Mouse (Mus musculus) ES-E14 (cell line): ENCODE data around the gene Pced1b.

Source experiments
- CHD2 ChIP-seq: IDR thresholded peaks from 2 replicates; pipeline ENCODE4 v1.6.1; 2014; ENCODE audit warnings: mild to moderate bottlenecking, low read depth, low read length, inconsistent platforms
- HCFC1 ChIP-seq: IDR thresholded peaks from 2 replicates; pipeline ENCODE4 v1.6.1; 2012; ENCODE audit warnings: low read length, inconsistent platforms, borderline replicate concordance; ENCODE audit not compliant: insufficient read depth
- MAFK ChIP-seq: IDR thresholded peaks from 2 replicates; pipeline ENCODE4 v1.6.1; 2014; ENCODE audit warnings: mild to moderate bottlenecking, low read depth, low read length, inconsistent platforms; ENCODE audit not compliant: insufficient read depth
- ZC3H11A ChIP-seq: IDR thresholded peaks from 2 replicates; pipeline ENCODE4 v1.6.1; 2012; ENCODE audit warnings: low read depth, mild to moderate bottlenecking, inconsistent platforms, low read length, borderline replicate concordance
- ZNF384 ChIP-seq: IDR thresholded peaks from 2 replicates; pipeline ENCODE4 v1.6.1; 2012; ENCODE audit warnings: low read depth, low read length, inconsistent platforms

GRCm38 (mm10) chr15:97370880-97371279, 124.0 kb downstream of the Pced1b start:
- TF ChIP-seq ZC3H11A (no peak), MAFK (no peak), HCFC1 (no peak), ZNF384 (peak; percentile 28; the same call in 1 of the 2 replicates), CHD2 (no peak)
